Mouse (Mus musculus) midbrain, embryonic 12.5 days (tissue): ENCODE data around the gene Cog3. TPM values are rescaled to one million over a fixed set of nuclear protein-coding genes. Genes with fewer than 3 reads are reported as not detected.
"Not testable (repeated sequence)": the region's sequence is repeated elsewhere in the genome, so short reads cannot be mapped to it uniquely, and the experiment has no call there.

Experiments used
- ATAC-seq: fragments of 200-750 bp; cut with Nextera tagmentation; 2 replicates; pipeline ENCODE4 v1.8.0; 2017; ENCODE audit warnings: low read depth, moderate TSS enrichment, moderate library complexity; ENCODE audit not compliant: low FRiP score
- H3K27ac ChIP-seq: fragments of 300-500 bp; sonication (generic); replicated peaks from 2 replicates; pipeline ENCODE4 v1.5.1; 2016; ENCODE audit warnings: mild to moderate bottlenecking
- H3K27me3 ChIP-seq: fragments of 300-500 bp; sonication (generic); 2 replicates; pipeline ENCODE4 v1.6.1; 2016; ENCODE audit warnings: mild to moderate bottlenecking
- H3K36me3 ChIP-seq: fragments of 300-500 bp; sonication (generic); 2 replicates; pipeline ENCODE4 v1.6.1; 2016
- H3K4me1 ChIP-seq: fragments of 300-500 bp; sonication (generic); 2 replicates; pipeline ENCODE4 v1.6.1; 2016
- H3K4me2 ChIP-seq: fragments of 300-500 bp; sonication (generic); replicated peaks from 2 replicates; pipeline ENCODE4 v1.6.1; 2016; ENCODE audit warnings: mild to moderate bottlenecking, moderate library complexity
- H3K4me3 ChIP-seq: fragments of 300-500 bp; sonication (generic); 2 replicates; pipeline ENCODE4 v1.5.1; 2016; ENCODE audit warnings: mild to moderate bottlenecking
- H3K9ac ChIP-seq: fragments of 300-500 bp; sonication (generic); replicated peaks from 2 replicates; pipeline ENCODE4 v1.6.1; 2016; ENCODE audit warnings: mild to moderate bottlenecking, moderate library complexity
- H3K9me3 ChIP-seq: fragments of 300-500 bp; sonication (generic); 2 replicates; pipeline ENCODE4 v1.6.1; 2016; ENCODE audit warnings: mild to moderate bottlenecking
- WGBS: fragments of 180-500 bp; shearing (Covaris S2); methylation state at CpG from one replicate; pipeline ENCODE4 v1.1.7; 2016; 5-methylcytosine and 5-hydroxymethylcytosine counted together
- polyA plus RNA-seq: library from polyadenylated mRNA; unstranded; fragments of >200 nt; fragmentation: Nextera tagmentation; extraction: Ambion mirVana; gene quantifications from 2 replicates; pipeline ENCODE4 v1.2.1, GENCODE M21; 2016

Gene Cog3
- polyA plus RNA-seq, 1 experiment from 2014 or later: 24.3 TPM

DNA sequence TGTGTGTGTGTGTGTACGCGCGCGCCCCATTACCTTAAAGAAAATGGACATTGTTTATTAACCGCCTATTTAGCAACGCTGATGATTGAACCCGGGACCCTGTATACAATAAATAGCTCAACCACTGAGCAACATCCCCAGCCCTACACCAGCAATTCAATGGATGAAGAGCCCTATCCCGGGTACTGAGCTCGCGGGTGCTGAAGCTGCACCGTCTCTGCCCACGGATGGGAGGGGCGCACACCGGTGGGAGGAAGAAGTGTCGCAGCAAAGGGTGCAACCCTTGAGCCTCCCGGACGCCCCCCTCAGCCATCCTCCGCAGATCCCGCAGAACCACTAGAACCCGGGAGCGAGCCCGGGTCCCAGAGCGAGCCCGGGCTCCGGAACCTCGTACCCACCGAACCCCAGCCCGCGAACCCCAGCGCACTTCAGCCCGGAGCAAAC is 32.1 kb upstream of the Cog3 start:
- Histone ChIP-seq H3K4me3 (peak overlapping the region; percentile 62), H3K27ac (peak overlapping the region; percentile 85), H3K36me3 (no peaks in the 10 kb centered on the region), H3K9me3 (no peaks in the 10 kb centered on the region), H3K4me2 (peak overlapping the region; percentile 71), H3K9ac (peak overlapping the region; percentile 77), H3K27me3 (peaks cover 7% of the 10 kb centered on the region; the same call in 1 of the 2 replicates), H3K4me1 (peaks cover 6% of the 10 kb centered on the region; the same call in 1 of the 2 replicates)
- peak; percentile 76 for ATAC-seq
- 1% methylated on average over 31 of the region's 31 CpGs for WGBS

DNA sequence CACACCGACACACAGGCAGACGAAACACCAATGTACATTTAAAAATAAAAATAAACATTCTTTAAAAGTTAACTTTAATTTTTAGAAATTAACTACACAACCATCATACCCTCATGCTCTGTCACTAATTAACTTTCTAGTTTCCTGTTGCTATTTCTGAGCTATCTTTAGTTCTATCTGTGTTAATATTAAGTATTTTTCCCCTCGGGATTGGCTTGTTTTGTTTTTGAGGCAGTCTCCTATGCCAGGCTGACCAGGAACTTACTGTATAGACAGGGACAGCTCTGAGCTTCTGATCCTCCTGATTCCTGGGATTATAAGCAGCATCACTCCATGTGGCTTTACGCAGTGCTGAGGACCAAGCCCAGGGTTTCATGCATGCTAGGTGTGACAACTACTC is 25.6 kb upstream of the Cog3 start:
- ATAC-seq: no peak
- Histone ChIP-seq H3K4me1 (no peaks in the 10 kb centered on the region), H3K27ac (no peak overlapping the region), H3K4me3 (no peak overlapping the region), H3K27me3 (no peaks in the 10 kb centered on the region), H3K9me3 (no peaks in the 10 kb centered on the region), H3K9ac (no peak overlapping the region), H3K4me2 (no peak overlapping the region), H3K36me3 (peaks cover 3% of the 10 kb centered on the region; the same call in 1 of the 2 replicates)
- 92% methylated on average over 4 of the region's 4 CpGs for WGBS

DNA sequence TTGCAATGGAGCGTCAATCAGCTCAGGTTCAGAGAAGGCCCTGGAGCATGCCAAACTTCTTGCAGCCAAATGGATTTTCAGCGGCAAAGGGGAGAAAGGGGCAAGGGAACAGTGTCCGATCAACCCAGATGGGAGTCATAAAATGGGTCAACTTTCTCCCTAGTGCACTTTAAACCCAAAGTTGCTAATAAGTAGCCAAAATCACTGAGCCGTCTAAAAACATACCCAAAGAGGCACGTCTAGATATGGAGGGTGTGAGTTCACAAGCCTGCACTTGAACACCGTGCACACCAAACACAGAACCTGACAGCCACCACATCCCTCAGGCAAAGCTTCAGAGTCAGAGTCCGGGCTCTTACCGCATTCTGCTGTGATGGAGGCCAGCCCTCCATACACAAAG is 22.3 kb upstream of the Cog3 start:
- H3K9me3 ChIP-seq: no peaks in the 10 kb centered on the region
- H3K4me3 ChIP-seq: no peak overlapping the region
- no peak overlapping the region for H3K27ac ChIP-seq
- H3K9ac ChIP-seq: no peak overlapping the region
- peaks cover 14% of the 10 kb centered on the region for H3K36me3 ChIP-seq
- 94% methylated on average over 8 of the region's 8 CpGs for WGBS
- H3K27me3 ChIP-seq: no peaks in the 10 kb centered on the region
- no peaks in the 10 kb centered on the region for H3K4me1 ChIP-seq
- ATAC-seq: no peak
- no peak overlapping the region for H3K4me2 ChIP-seq

DNA sequence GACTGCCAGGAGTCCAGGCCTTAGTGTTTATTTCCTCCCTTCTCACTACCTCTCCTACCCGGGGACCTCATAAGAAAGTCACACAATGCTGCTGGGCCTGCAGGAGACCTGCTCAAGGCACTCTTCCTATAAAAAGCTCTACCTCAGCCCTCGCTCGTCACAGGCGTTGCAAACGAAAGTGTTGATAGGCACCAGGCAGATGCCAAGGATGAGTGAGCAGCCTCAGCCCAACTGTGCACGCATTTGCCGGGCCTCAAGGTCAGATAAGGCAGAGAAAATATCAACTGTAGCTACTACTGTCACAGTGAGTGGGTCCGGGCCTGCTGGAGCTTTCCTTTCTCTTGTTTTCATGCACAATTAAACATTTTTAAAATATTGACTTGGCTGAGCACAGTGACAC is 19.1 kb upstream of the Cog3 start:
- no peak overlapping the region for H3K4me3 ChIP-seq
- H3K9me3 ChIP-seq: no peaks in the 10 kb centered on the region
- no peak for ATAC-seq
- H3K4me1 ChIP-seq: no peaks in the 10 kb centered on the region
- H3K36me3 ChIP-seq: peaks cover 38% of the 10 kb centered on the region
- H3K4me2 ChIP-seq: no peak overlapping the region
- H3K27me3 ChIP-seq: no peaks in the 10 kb centered on the region
- H3K27ac ChIP-seq: no peak overlapping the region
- 89% methylated on average over 8 of the region's 8 CpGs for WGBS
- no peak overlapping the region for H3K9ac ChIP-seq

DNA sequence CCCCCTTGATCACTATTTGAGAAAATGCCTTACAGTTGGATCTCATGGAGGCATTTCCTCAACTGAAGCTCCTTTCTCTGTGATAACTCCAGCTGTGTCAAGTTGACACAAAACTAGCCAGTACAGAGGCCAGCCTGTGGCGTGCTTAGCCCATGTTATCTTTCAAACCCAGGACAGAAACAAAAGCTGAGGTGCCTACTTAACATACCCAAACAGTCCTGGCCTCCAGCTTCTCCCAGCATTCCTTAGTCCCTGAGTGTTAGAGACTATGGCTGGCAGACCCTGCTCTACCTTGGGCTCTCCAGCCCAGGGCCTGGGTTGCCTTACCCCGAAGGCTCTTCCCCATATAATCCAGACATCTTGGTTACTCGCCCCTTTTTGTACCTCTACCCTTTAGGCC is 18.1 kb upstream of the Cog3 start:
- not testable (repeated sequence) for H3K27ac ChIP-seq, H3K4me1 ChIP-seq, H3K9ac ChIP-seq, H3K4me2 ChIP-seq, H3K9me3 ChIP-seq, H3K27me3 ChIP-seq, ATAC-seq, H3K4me3 ChIP-seq
- WGBS: 88% methylated on average over 3 of the region's 3 CpGs
- H3K36me3 ChIP-seq: peaks cover 38% of the 10 kb centered on the region

DNA sequence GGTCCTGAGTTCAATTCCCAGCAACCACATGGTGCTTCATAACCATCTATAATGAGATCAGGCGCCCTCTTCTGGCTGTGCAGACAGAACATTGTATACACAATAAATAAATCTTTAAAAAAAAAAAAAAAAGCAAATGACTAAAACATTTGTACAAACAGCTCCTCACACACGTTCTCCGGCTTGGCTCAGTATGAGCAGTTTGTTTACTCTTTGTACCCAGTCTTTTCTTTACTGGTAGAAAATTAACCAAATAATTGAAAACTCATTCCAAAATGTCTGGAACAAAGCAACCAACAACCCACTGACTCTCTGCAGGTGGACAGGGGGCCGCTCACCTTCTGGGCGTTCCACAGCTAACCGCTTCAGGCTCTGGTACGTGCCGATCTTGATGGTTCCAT is 16.8 kb upstream of the Cog3 start:
- H3K27ac ChIP-seq: no peak overlapping the region
- H3K4me1 ChIP-seq: no peaks in the 10 kb centered on the region
- H3K4me3 ChIP-seq: no peak overlapping the region
- no peak for ATAC-seq
- H3K9ac ChIP-seq: no peak overlapping the region
- peaks cover 43% of the 10 kb centered on the region for H3K36me3 ChIP-seq
- 94% methylated on average over 8 of the region's 8 CpGs for WGBS
- no peak overlapping the region for H3K4me2 ChIP-seq
- no peaks in the 10 kb centered on the region for H3K27me3 ChIP-seq
- H3K9me3 ChIP-seq: no peaks in the 10 kb centered on the region

DNA sequence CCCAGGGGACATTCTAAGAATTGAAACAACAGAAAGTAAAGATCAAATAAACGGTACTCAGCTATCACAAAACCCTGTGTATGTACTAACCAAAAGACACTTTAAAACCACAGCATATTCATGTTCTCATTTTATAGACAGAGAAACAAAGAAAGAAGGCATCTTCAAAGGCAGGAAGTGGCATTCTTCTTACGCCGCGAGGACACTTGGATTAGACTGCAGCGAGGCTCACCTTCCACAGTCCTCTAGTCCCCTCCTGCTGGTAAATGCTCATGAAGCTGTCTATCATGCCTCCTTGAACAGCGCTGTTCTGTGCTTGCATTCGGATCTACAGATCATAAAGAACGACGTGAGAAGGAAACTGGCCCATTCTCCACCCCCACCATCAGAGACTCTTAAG is 15.0 kb upstream of the Cog3 start:
- H3K9me3 ChIP-seq: no peaks in the 10 kb centered on the region
- no peak overlapping the region for H3K4me2 ChIP-seq
- no peak overlapping the region for H3K4me3 ChIP-seq
- WGBS: 88% methylated on average over 9 of the region's 9 CpGs
- H3K4me1 ChIP-seq: no peaks in the 10 kb centered on the region
- peaks cover 49% of the 10 kb centered on the region for H3K36me3 ChIP-seq
- no peak overlapping the region for H3K27ac ChIP-seq
- H3K9ac ChIP-seq: no peak overlapping the region
- ATAC-seq: no peak
- H3K27me3 ChIP-seq: no peaks in the 10 kb centered on the region

DNA sequence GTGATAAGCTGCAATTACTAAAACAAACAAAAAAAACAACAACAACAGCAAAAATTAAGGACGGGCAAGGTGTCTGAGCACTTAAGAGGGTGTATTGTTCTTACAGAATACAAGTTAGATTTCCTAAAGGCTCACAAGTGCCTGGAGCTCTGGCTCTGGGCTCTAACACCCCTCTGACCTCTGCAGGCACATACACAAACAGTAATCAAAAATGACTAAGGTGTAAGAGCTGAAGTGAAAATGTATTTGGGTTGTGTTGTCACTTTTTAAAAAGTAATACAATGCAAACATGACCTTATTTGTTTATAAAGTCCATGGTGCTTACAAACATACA is 13.9 kb upstream of the Cog3 start:
- Histone ChIP-seq H3K36me3 (peaks cover 57% of the 10 kb centered on the region), H3K4me1 (no peaks in the 10 kb centered on the region), H3K27ac (no peak overlapping the region), H3K9ac (no peak overlapping the region), H3K4me2 (no peak overlapping the region), H3K27me3 (no peaks in the 10 kb centered on the region), H3K4me3 (no peak overlapping the region), H3K9me3 (no peaks in the 10 kb centered on the region)
- peak; percentile 65 for ATAC-seq
- 15% methylated on average over 1 of the region's 1 CpGs for WGBS

DNA sequence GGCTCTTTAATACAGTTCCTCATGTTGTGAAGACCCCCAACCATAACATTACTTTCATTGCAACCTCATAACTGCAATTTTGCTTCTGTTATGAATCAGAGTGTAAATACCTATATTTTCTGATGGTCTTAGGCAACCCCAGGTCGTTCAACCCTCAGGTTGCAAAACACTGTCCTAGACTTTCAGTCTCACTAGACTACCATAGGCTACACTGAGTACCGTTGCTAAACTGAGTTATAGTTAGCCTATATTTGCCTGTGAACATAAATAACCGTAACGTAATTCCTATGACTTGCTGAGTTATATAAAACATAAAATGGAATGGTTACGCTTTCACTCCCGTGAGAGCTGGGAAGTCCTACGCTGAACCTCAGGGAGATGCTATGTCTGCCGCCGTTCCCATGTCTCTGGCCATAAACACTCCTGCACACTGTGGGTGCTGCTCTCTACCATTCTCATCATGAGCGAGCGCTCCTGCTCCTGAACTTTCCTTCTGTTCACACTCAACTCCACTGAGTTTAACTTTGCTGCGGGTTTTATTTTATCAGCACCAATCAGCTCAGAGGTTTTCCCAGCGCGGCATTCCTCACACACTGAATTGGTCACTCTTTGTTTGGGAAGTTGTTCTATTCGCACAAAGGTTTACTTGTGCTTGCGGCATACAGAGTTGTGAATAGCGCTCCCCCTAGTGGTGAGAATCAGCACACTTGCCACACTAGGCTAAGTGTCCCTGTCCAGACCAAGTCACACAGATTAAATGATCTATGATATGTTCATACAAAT is 13.4 kb upstream of the Cog3 start:
- ATAC-seq: peak; percentile 89
- Histone ChIP-seq H3K36me3 (peaks cover 57% of the 10 kb centered on the region), H3K27ac (peak overlapping the region; percentile 55; the same call in 1 of the 2 replicates), H3K4me3 (no peak overlapping the region), H3K27me3 (no peaks in the 10 kb centered on the region), H3K9ac (no peak overlapping the region; the same call in 1 of the 2 replicates), H3K4me1 (no peaks in the 10 kb centered on the region), H3K4me2 (0 out of 2 replicates have a peak overlapping the region, but pooled peaks have one; percentile 20), H3K9me3 (no peaks in the 10 kb centered on the region)
- WGBS: 55% methylated on average over 17 of the region's 17 CpGs

DNA sequence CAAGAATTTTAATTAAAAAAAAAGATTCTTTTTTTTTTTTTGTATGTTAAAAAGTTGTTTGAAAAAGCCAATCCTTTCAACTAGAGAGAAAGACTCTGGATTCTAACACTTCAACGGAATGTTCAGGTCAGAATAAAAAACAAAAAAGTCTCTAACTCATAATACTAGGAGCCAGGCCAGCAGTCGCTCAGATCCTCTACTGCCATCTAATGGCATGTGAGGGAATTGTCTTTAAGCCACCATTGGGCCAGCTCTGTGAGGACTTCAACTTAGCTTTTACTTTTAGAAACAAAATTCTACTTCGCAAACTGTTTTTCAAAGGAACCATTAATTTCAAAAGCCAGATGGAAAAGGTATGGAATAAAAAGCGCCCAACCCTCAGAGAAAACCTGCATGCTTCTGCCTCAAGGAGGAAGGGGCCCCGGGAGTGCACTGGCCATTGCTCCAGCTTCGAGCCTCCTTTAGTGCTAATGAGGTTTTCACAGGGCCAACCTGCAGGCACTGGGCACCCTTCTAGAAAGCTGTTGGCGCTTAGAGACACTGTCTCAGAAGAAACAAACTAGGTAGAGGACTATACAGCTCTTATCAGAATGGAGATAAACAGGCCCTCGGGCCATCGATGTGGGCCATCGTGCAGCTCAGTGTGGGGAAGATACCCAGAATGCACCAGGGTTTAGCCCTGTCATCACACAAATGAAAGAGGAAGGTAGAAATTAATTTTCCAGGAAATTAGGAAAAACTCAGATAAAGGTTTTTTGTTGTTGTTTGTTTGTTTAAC is 6.9 kb upstream of the Cog3 start:
- ATAC-seq: no peak
- Histone ChIP-seq H3K27ac (no peak overlapping the region), H3K9me3 (no peaks in the 10 kb centered on the region), H3K4me1 (no peaks in the 10 kb centered on the region), H3K36me3 (peaks cover 26% of the 10 kb centered on the region), H3K9ac (no peak overlapping the region), H3K4me3 (no peak overlapping the region), H3K4me2 (no peak overlapping the region), H3K27me3 (0 out of 2 replicates have a peak, but pooled peaks cover 4% of the 10 kb centered on the region)
- 65% methylated on average over 10 of the region's 10 CpGs for WGBS

DNA sequence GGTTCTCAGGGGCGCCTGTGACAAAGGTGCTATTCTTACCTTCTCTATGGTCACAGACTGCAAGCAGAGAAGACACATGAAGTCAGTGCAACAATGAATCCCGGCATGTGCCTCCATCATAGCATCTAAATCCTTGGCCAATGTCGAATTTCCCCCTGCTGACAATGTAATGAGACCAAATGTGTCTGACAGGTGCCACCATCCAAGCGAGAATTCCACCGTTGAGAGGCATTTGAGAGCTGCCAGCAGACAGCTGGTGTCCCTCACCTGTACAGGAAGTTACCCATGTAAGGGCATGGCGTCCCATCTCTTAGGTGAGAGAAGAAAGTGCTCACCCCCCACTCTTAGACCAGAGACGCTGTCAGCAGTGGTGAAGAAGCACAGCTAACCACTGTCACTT is 4.1 kb upstream of the Cog3 start:
- H3K9ac ChIP-seq: no peak overlapping the region
- no peak overlapping the region for H3K4me3 ChIP-seq
- H3K4me2 ChIP-seq: no peak overlapping the region
- no peaks in the 10 kb centered on the region for H3K9me3 ChIP-seq
- no peak overlapping the region for H3K27ac ChIP-seq
- peaks cover 4% of the 10 kb centered on the region for H3K4me1 ChIP-seq
- peaks cover 8% of the 10 kb centered on the region; the same call in 1 of the 2 replicates for H3K36me3 ChIP-seq
- 0 out of 2 replicates have a peak, but pooled peaks cover 4% of the 10 kb centered on the region for H3K27me3 ChIP-seq
- WGBS: 84% methylated on average over 7 of the region's 7 CpGs
- no peak for ATAC-seq

DNA sequence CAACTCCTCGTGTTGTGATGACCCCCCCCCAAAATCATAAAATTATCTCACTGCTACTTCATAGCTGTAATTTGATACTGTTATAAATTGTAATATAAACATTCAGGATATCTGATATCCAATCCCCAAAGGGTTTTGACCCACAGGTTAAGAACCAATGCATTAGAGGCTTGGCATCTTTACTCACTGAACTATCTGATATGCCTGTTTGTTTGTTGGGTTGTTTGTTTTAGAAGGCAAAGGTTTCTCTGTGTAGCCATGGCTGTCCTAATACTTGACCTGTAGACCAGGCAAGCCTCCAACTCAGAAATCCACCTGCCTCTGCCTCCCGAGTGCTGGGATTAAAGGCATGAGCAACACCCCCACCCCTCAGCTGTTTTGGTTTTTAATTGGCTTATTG is 3.5 kb upstream of the Cog3 start:
- no peak overlapping the region for H3K4me2 ChIP-seq
- H3K9ac ChIP-seq: no peak overlapping the region
- WGBS: 81% methylated on average over 2 of the region's 2 CpGs
- no peaks in the 10 kb centered on the region for H3K9me3 ChIP-seq
- H3K4me3 ChIP-seq: no peak overlapping the region
- H3K4me1 ChIP-seq: peaks cover 10% of the 10 kb centered on the region
- no peak overlapping the region for H3K27ac ChIP-seq
- peaks cover 7% of the 10 kb centered on the region; the same call in 1 of the 2 replicates for H3K36me3 ChIP-seq
- no peak for ATAC-seq
- 0 out of 2 replicates have a peak, but pooled peaks cover 4% of the 10 kb centered on the region for H3K27me3 ChIP-seq
